26 mouse cellular contexts compared by ENCODE assay signal in the genomic region with DNA sequence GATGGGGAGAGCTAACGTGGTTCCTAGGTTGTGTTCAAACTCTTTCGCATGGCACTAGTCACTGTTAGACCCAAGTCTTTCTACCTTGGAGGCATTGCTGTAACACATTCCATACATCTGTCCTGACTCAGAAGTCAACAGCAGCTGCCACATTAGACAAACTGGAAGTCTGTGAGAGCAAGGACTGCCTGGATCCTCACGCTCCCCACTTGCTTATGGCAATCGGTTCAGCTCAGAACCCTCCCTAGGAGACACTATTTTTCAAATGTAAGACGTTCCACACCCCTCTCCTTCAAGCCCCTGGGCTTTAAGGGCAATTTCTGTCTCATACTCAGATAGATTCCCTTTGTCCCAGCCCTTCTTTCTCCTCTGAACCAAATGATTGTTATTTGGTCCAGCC. TPM values are rescaled to one million over a fixed set of nuclear protein-coding genes. Genes with fewer than 3 reads are reported as not detected.
A peak's percentile ranks its signal among the peaks of the same experiment; 100 is the strongest.
DNase-seq lines count a peak whose midpoint lies in the region; ATAC-seq and TF ChIP-seq lines count a peak whose summit lies in the region.
"Had no signal": no experiment of that assay in that cellular context is flagged by ENCODE, and none has a peak within 500 bp of the region (broad histone marks: within the 10 kb centered on the region; RNA-seq: fewer than 3 reads in every experiment).

No protein-coding gene starts in this region.

- H3K4me2 ChIP-seq in heart, embryonic 12.5 days = no peak overlapping the region
- no peak overlapping the region for H3K4me2 ChIP-seq in liver, postnatal 0 days (ENCODE audit: low read depth, low read length)
- no peak overlapping the region for H3K4me2 ChIP-seq in liver, embryonic 12.5 days
- H3K4me2 ChIP-seq: embryonic facial prominence, embryonic 12.5 days; forebrain, embryonic 13.5 days; forebrain, embryonic 15.5 days had no signal

- no peak for TF ChIP-seq CTCF in liver, postnatal 0 days (IDR thresholded peaks at IDR 0.05; ENCODE audit: low read depth)

- H3K36me3 ChIP-seq in heart, embryonic 12.5 days = no peaks in the 10 kb centered on the region
- H3K36me3 ChIP-seq in liver, postnatal 0 days (replicated peaks; ENCODE audit: insufficient read depth, low read length) = no peaks in the 10 kb centered on the region
- no peaks in the 10 kb centered on the region for H3K36me3 ChIP-seq in liver, embryonic 12.5 days
- H3K36me3 ChIP-seq: embryonic facial prominence, embryonic 10.5 days; embryonic facial prominence, embryonic 12.5 days; forebrain, embryonic 15.5 days; G1E had no signal

- peaks cover 22% of the 10 kb centered on the region for H3K27me3 ChIP-seq in heart, embryonic 12.5 days (replicated peaks)
- H3K27me3 ChIP-seq in liver, postnatal 0 days (ENCODE audit: insufficient read depth, low read length) = no peaks in the 10 kb centered on the region
- peaks cover 12% of the 10 kb centered on the region for H3K27me3 ChIP-seq in liver, embryonic 12.5 days (replicated peaks)
- H3K27me3 ChIP-seq: embryonic facial prominence, embryonic 12.5 days; forebrain, embryonic 15.5 days; Patski had no signal

- H3K4me1 ChIP-seq in heart, embryonic 12.5 days (replicated peaks) = no peaks in the 10 kb centered on the region
- no peaks in the 10 kb centered on the region; the same call in 1 of the 2 replicates for H3K4me1 ChIP-seq in liver, postnatal 0 days (ENCODE audit: insufficient read depth)
- H3K4me1 ChIP-seq in liver, embryonic 12.5 days = peaks cover 11% of the 10 kb centered on the region; the same call in 1 of the 2 replicates
- H3K4me1 ChIP-seq: embryonic facial prominence, embryonic 10.5 days; embryonic facial prominence, embryonic 12.5 days; forebrain, embryonic 13.5 days; forebrain, embryonic 15.5 days had no signal

- H3K4me3 ChIP-seq in heart, embryonic 12.5 days = no peak overlapping the region
- H3K4me3 ChIP-seq in liver, postnatal 0 days (ENCODE audit: low read depth, low read length) = no peak overlapping the region
- H3K4me3 ChIP-seq in liver, embryonic 12.5 days = no peak overlapping the region
- H3K4me3 ChIP-seq: embryonic facial prominence, embryonic 10.5 days; embryonic facial prominence, embryonic 12.5 days; forebrain, embryonic 13.5 days; forebrain, embryonic 15.5 days had no signal

- DNase-seq in heart, adult 11 months = peak; percentile 58
- DNase-seq in liver, postnatal 0 days = no peak
- no peak for DNase-seq in right cerebral cortex, postnatal 14 days
- DNase-seq: adrenal gland, adult 8-10 months; adrenal gland, postnatal 14 days; adrenal gland, postnatal 36 days; B cell, adult 2 months; cerebellum, adult 11 months; cerebellum, adult 18-20 months; cerebellum, adult 8-10 months; cerebellum, adult 9-11 months; cerebellum, postnatal 14 days; cerebellum, postnatal 36 days; forebrain, postnatal 0 days had no signal

- no peak overlapping the region for H3K27ac ChIP-seq in heart, embryonic 12.5 days (ENCODE audit: poor library complexity, severe bottlenecking)
- peak overlapping the region; percentile 45; the same call in 1 of the 2 replicates for H3K27ac ChIP-seq in liver, postnatal 0 days (ENCODE audit: low read depth)
- no peak overlapping the region for H3K27ac ChIP-seq in liver, embryonic 12.5 days
- H3K27ac ChIP-seq: embryonic facial prominence, embryonic 10.5 days; embryonic facial prominence, embryonic 12.5 days; forebrain, embryonic 13.5 days; forebrain, embryonic 15.5 days had no signal

- 79% methylated on average over 5 of the region's 5 CpGs for WGBS in heart, embryonic 12.5 days
- 76% methylated on average over 5 of the region's 5 CpGs for WGBS in liver, postnatal 0 days (ENCODE audit: insufficient replicate concordance)
- WGBS in liver, embryonic 12.5 days (ENCODE audit: insufficient replicate concordance) = 69% methylated on average over 5 of the region's 5 CpGs

- H3K9ac ChIP-seq in heart, embryonic 12.5 days = no peak overlapping the region
- H3K9ac ChIP-seq in liver, postnatal 0 days (replicated peaks) = no peak overlapping the region
- H3K9ac ChIP-seq in liver, embryonic 12.5 days = no peak overlapping the region
- H3K9ac ChIP-seq: embryonic facial prominence, embryonic 12.5 days; forebrain, embryonic 13.5 days; forebrain, embryonic 15.5 days; forebrain, postnatal 0 days had no signal

- no peak for ATAC-seq in heart, embryonic 12.5 days (ENCODE audit: insufficient number of reproducible peaks, low FRiP score)
- ATAC-seq in liver, postnatal 0 days = no peak
- ATAC-seq in liver, embryonic 12.5 days = no peak
- ATAC-seq: activated CD4-positive, CD25-positive, alpha-beta regulatory T cell, adult 4 months; CD4-positive, CD25-positive, alpha-beta regulatory T cell, adult 4 months; forebrain, embryonic 13.5 days; forebrain, embryonic 15.5 days; forebrain, postnatal 0 days; Patski had no signal

- no peaks in the 10 kb centered on the region for H3K9me3 ChIP-seq in heart, embryonic 12.5 days (replicated peaks)
- H3K9me3 ChIP-seq in liver, postnatal 0 days (ENCODE audit: low read length) = no peaks in the 10 kb centered on the region
- H3K9me3 ChIP-seq in liver, embryonic 12.5 days (replicated peaks) = no peaks in the 10 kb centered on the region
- H3K9me3 ChIP-seq: embryonic facial prominence, embryonic 10.5 days; embryonic facial prominence, embryonic 12.5 days; forebrain, embryonic 13.5 days; forebrain, embryonic 15.5 days; G1E had no signal

- TF ChIP-seq EP300 in liver, postnatal 0 days (IDR thresholded peaks at IDR 0.05; ENCODE audit: low read depth) = no peak

RNA-seq across cellular contexts. Expression of a gene that starts 8.3 kb away (rescaled TPM):
- polyA plus RNA-seq in heart, embryonic 12.5 days (2016; fragmentation: Nextera tagmentation; extraction: Ambion mirVana) = 0.71 and 0.82 TPM in 2 replicates
- 6.2 and 8.7 TPM in 2 replicates for polyA plus RNA-seq in liver, postnatal 0 days (2015; fragmentation: Nextera tagmentation; extraction: Ambion mirVana)
- 2.4 and 2.7 TPM in 2 replicates for polyA plus RNA-seq in liver, embryonic 12.5 days (2016; fragmentation: Nextera tagmentation; extraction: Ambion mirVana)
- polyA plus RNA-seq: activated CD4-positive, CD25-positive, alpha-beta regulatory T cell, adult 4 months; G1E had no signal

RNA-seq across cellular contexts. Expression of a gene that starts 32.5 kb away (rescaled TPM):
- polyA plus RNA-seq in heart, embryonic 12.5 days (2016; fragmentation: Nextera tagmentation; extraction: Ambion mirVana) = 4.0 and 6.5 TPM in 2 replicates
- polyA plus RNA-seq in liver, postnatal 0 days (2015; fragmentation: Nextera tagmentation; extraction: Ambion mirVana) = 9.4 and 11.0 TPM in 2 replicates
- polyA plus RNA-seq in liver, embryonic 12.5 days (2016; fragmentation: Nextera tagmentation; extraction: Ambion mirVana) = 23.6 and 31.6 TPM in 2 replicates

RNA-seq across cellular contexts. Expression of a gene that starts 33.6 kb away (rescaled TPM):
- 23.4 and 26.5 TPM in 2 replicates for polyA plus RNA-seq in heart, embryonic 12.5 days (2016; fragmentation: Nextera tagmentation; extraction: Ambion mirVana)
- polyA plus RNA-seq in liver, postnatal 0 days (2015; fragmentation: Nextera tagmentation; extraction: Ambion mirVana) = 56.1 and 84.5 TPM in 2 replicates
- 99.1 and 113 TPM in 2 replicates for polyA plus RNA-seq in liver, embryonic 12.5 days (2016; fragmentation: Nextera tagmentation; extraction: Ambion mirVana)

RNA-seq across cellular contexts. Expression of a gene that starts 39.0 kb away (rescaled TPM):
- polyA plus RNA-seq in heart, embryonic 12.5 days (2016; fragmentation: Nextera tagmentation; extraction: Ambion mirVana) = 3.2 and 3.7 TPM in 2 replicates
- 40.3 and 56.7 TPM in 2 replicates for polyA plus RNA-seq in liver, postnatal 0 days (2015; fragmentation: Nextera tagmentation; extraction: Ambion mirVana)
- 27.0 and 29.3 TPM in 2 replicates for polyA plus RNA-seq in liver, embryonic 12.5 days (2016; fragmentation: Nextera tagmentation; extraction: Ambion mirVana)

RNA-seq across cellular contexts. Expression of a gene that starts 55.6 kb away (rescaled TPM):
- 0.64 and 1.4 TPM in 2 replicates for polyA plus RNA-seq in heart, embryonic 12.5 days (2016; fragmentation: Nextera tagmentation; extraction: Ambion mirVana)
- polyA plus RNA-seq in liver, postnatal 0 days (2015; fragmentation: Nextera tagmentation; extraction: Ambion mirVana) = 0.78 and 1.5 TPM in 2 replicates
- polyA plus RNA-seq in liver, embryonic 12.5 days (2016; fragmentation: Nextera tagmentation; extraction: Ambion mirVana) = 2.7 and 3.0 TPM in 2 replicates
- polyA plus RNA-seq: activated CD4-positive, CD25-positive, alpha-beta regulatory T cell, adult 4 months; brain, embryonic 14.5 days; CD4-positive, CD25-positive, alpha-beta regulatory T cell, adult 4 months; embryonic facial prominence, embryonic 14.5 days; forebrain, postnatal 0 days; G1E; Patski had no signal
